In the genomic region with DNA sequence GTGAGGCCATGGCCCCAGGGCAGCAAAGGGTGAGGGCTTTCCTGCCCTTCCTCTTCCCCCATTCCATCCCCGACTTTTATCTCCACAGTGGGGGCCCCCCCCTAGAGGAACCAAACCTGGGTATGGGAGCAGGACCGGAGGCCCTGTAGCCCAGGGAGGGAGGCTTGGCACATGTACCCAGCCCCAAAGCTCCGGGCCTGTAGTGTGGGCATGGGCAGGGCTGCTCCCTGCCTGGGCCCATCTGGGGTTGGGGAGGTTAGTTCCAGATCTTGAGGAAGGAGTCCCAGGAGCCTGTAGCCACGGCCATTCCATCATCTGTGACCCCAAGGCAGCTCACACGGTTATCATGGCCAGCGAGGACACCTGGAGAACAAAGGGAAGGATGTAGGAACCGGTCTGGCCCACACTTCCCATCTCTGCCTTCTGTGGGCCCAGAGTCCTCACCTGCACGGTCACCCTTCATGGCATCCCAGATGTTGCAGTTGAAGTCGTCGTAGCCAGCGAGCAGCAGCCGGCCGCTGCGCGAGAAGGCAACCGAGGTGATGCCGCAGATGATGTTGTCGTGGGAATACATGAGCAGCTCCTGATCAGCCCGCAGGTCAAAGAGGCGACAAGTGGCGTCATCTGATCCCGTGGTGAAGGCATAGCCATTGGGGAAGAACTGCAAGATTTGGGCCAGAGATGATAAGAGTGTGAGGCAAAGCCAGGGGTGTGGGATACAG, we compare ENCODE assay signal across 13 mouse cellular contexts. TPM values are rescaled to one million over a fixed set of nuclear protein-coding genes. Genes with fewer than 3 reads are reported as not detected.
A peak's percentile ranks its signal among the peaks of the same experiment; 100 is the strongest.
DNase-seq lines count a peak whose midpoint lies in the region; ATAC-seq and TF ChIP-seq lines count a peak whose summit lies in the region.
"Had no signal": no experiment of that assay in that cellular context is flagged by ENCODE, and none has a peak within 500 bp of the region (broad histone marks: within the 10 kb centered on the region; RNA-seq: fewer than 3 reads in every experiment).

No protein-coding gene starts in this region.

- H3K9me3 ChIP-seq in hindbrain, embryonic 10.5 days, result no peaks in the 10 kb centered on the region
- H3K9me3 ChIP-seq in hindbrain, embryonic 11.5 days (ENCODE audit: control insufficient read depth, low read length), result no peaks in the 10 kb centered on the region
- H3K9me3 ChIP-seq in neural tube, embryonic 13.5 days, result no peaks in the 10 kb centered on the region
- H3K9me3 ChIP-seq in hindbrain, postnatal 0 days (ENCODE audit: low read length), result no peaks in the 10 kb centered on the region
- H3K9me3 ChIP-seq: lung, embryonic 15.5 days had no signal

- no peak overlapping the region for H3K4me3 ChIP-seq in hindbrain, embryonic 10.5 days
- no peak overlapping the region for H3K4me3 ChIP-seq in hindbrain, embryonic 11.5 days (ENCODE audit: low read depth, low read length)
- H3K4me3 ChIP-seq in neural tube, embryonic 13.5 days, result 0 out of 2 replicates have a peak overlapping the region, but pooled peaks have one; percentile 89
- no peak overlapping the region for H3K4me3 ChIP-seq in hindbrain, postnatal 0 days (ENCODE audit: low read length)
- H3K4me3 ChIP-seq: lung, embryonic 15.5 days had no signal

- no peak overlapping the region for H3K4me2 ChIP-seq in hindbrain, embryonic 11.5 days (replicated peaks; ENCODE audit: low read depth, low read length)
- no peak overlapping the region for H3K4me2 ChIP-seq in neural tube, embryonic 13.5 days
- no peak overlapping the region for H3K4me2 ChIP-seq in hindbrain, postnatal 0 days (ENCODE audit: low read depth, low read length)
- H3K4me2 ChIP-seq: lung, embryonic 15.5 days had no signal

- no peaks in the 10 kb centered on the region for H3K27me3 ChIP-seq in hindbrain, embryonic 10.5 days (ENCODE audit: insufficient read depth, poor library complexity, severe bottlenecking)
- H3K27me3 ChIP-seq in hindbrain, embryonic 11.5 days (ENCODE audit: control insufficient read depth, insufficient read depth, low read length), result no peaks in the 10 kb centered on the region
- no peaks in the 10 kb centered on the region for H3K27me3 ChIP-seq in neural tube, embryonic 13.5 days
- H3K27me3 ChIP-seq in hindbrain, postnatal 0 days (ENCODE audit: insufficient read depth, low read length), result no peaks in the 10 kb centered on the region
- H3K27me3 ChIP-seq: lung, embryonic 15.5 days had no signal

- H3K36me3 ChIP-seq in hindbrain, embryonic 10.5 days, result peaks cover 71% of the 10 kb centered on the region
- peaks cover 38% of the 10 kb centered on the region for H3K36me3 ChIP-seq in hindbrain, embryonic 11.5 days (ENCODE audit: control insufficient read depth, insufficient read depth, low read length)
- H3K36me3 ChIP-seq in neural tube, embryonic 13.5 days, result peaks cover 68% of the 10 kb centered on the region
- H3K36me3 ChIP-seq in hindbrain, postnatal 0 days (ENCODE audit: insufficient read depth, low read length), result peaks cover 28% of the 10 kb centered on the region

- peaks cover 69% of the 10 kb centered on the region for H3K4me1 ChIP-seq in hindbrain, embryonic 10.5 days (replicated peaks)
- H3K4me1 ChIP-seq in hindbrain, embryonic 11.5 days (replicated peaks; ENCODE audit: control insufficient read depth, insufficient read depth, low read length), result peaks cover 13% of the 10 kb centered on the region; the same call in 1 of the 2 replicates
- H3K4me1 ChIP-seq in neural tube, embryonic 13.5 days (replicated peaks), result peaks cover 47% of the 10 kb centered on the region
- H3K4me1 ChIP-seq in hindbrain, postnatal 0 days (ENCODE audit: insufficient read depth, low read length), result peaks cover 16% of the 10 kb centered on the region

- WGBS in hindbrain, embryonic 10.5 days, result 89% methylated on average over 22 of the region's 22 CpGs
- WGBS in hindbrain, embryonic 11.5 days, result 84% methylated on average over 22 of the region's 22 CpGs
- WGBS in neural tube, embryonic 13.5 days, result 85% methylated on average over 22 of the region's 22 CpGs
- 76% methylated on average over 22 of the region's 22 CpGs for WGBS in hindbrain, postnatal 0 days

- no peak for ATAC-seq in hindbrain, embryonic 11.5 days (ENCODE audit: low FRiP score)
- ATAC-seq in neural tube, embryonic 13.5 days (ENCODE audit: low read depth), result no peak
- no peak for ATAC-seq in hindbrain, postnatal 0 days
- ATAC-seq: inflammation-experienced regulatory T-cells, adult 6 months had no signal

- no peak for TF ChIP-seq CTCF in hindbrain, postnatal 0 days (IDR thresholded peaks at IDR 0.05; ENCODE audit: low read depth)

- H3K9ac ChIP-seq in hindbrain, embryonic 11.5 days (ENCODE audit: low read depth, low read length), result no peak overlapping the region
- H3K9ac ChIP-seq in neural tube, embryonic 13.5 days, result no peak overlapping the region
- no peak overlapping the region for H3K9ac ChIP-seq in hindbrain, postnatal 0 days (replicated peaks; ENCODE audit: low read length)
- H3K9ac ChIP-seq: lung, embryonic 15.5 days had no signal

- peak overlapping the region; percentile 4; the same call in 1 of the 2 replicates for H3K27ac ChIP-seq in hindbrain, embryonic 10.5 days
- no peak overlapping the region for H3K27ac ChIP-seq in hindbrain, embryonic 11.5 days (ENCODE audit: low read depth, low read length)
- H3K27ac ChIP-seq in neural tube, embryonic 13.5 days (replicated peaks), result 0 out of 2 replicates have a peak overlapping the region, but pooled peaks have one; percentile 18
- 0 out of 2 replicates have a peak overlapping the region, but pooled peaks have one; percentile 20 for H3K27ac ChIP-seq in hindbrain, postnatal 0 days
- H3K27ac ChIP-seq: lung, embryonic 15.5 days had no signal

- DNase-seq in hindbrain, embryonic 10.5 days (ENCODE audit: low spot score), result no peak
- DNase-seq in hindbrain, embryonic 11.5 days (ENCODE audit: low spot score), result no peak
- no peak for DNase-seq in neural tube, embryonic 10.5 days (ENCODE audit: extremely low spot score, low spot score)
- peak; percentile 14 for DNase-seq in hindbrain, postnatal 0 days (ENCODE audit: low spot score)
- no peak for DNase-seq in left cerebral cortex, adult 18-20 months (ENCODE audit: low spot score in 2 of 2)
- no peak for DNase-seq in MN1 (ENCODE audit: low spot score)

RNA-seq across cellular contexts. Expression of gene Epo, which starts 4.6 kb away (rescaled TPM):
- polyA plus RNA-seq in hindbrain, embryonic 10.5 days (2016; fragmentation: Nextera tagmentation; extraction: Ambion mirVana), result 1.3 and 4.5 TPM in 2 replicates
- 0.38 and 1.1 TPM in 2 replicates for polyA plus RNA-seq in hindbrain, embryonic 11.5 days (2014; fragmentation: Nextera tagmentation; extraction: Ambion mirVana)
- polyA plus RNA-seq in neural tube, embryonic 13.5 days (2015; fragmentation: Nextera tagmentation; extraction: Ambion mirVana), result not detected in 2 replicates
- not detected in 2 replicates for total RNA-seq in hindbrain, postnatal 0 days (2014; rRNA removed)
- polyA plus RNA-seq in hindbrain, postnatal 0 days (2015; fragmentation: Nextera tagmentation; extraction: Ambion mirVana), result not detected in 2 replicates
- not detected for total RNA-seq in left cerebral cortex, adult 18-20 months (2021)
- total RNA-seq: left cerebral cortex, postnatal 36 days had no signal
- polyA plus RNA-seq: embryonic facial prominence, embryonic 14.5 days; inflammation-experienced regulatory T-cells, adult 6 months; large intestine, adult 2 months; small intestine, adult 2 months had no signal

RNA-seq across cellular contexts. Expression of gene Gnb2, which starts 4.9 kb away (rescaled TPM):
- 387 and 460 TPM in 2 replicates for polyA plus RNA-seq in hindbrain, embryonic 10.5 days (2016; fragmentation: Nextera tagmentation; extraction: Ambion mirVana)
- polyA plus RNA-seq in hindbrain, embryonic 11.5 days (2014; fragmentation: Nextera tagmentation; extraction: Ambion mirVana), result 475 and 483 TPM in 2 replicates
- 486 and 510 TPM in 2 replicates for polyA plus RNA-seq in neural tube, embryonic 13.5 days (2015; fragmentation: Nextera tagmentation; extraction: Ambion mirVana)
- 1,135 and 1,251 TPM in 2 replicates for total RNA-seq in hindbrain, postnatal 0 days (2014; rRNA removed)
- polyA plus RNA-seq in hindbrain, postnatal 0 days (2015; fragmentation: Nextera tagmentation; extraction: Ambion mirVana), result 570 and 592 TPM in 2 replicates
- 100 to 1,000 TPM; 607 to 661 TPM for total RNA-seq in left cerebral cortex, adult 18-20 months (2021)

RNA-seq across cellular contexts. Expression of gene Gigyf1, which starts 10.1 kb away (rescaled TPM):
- 14.7 and 14.9 TPM in 2 replicates for polyA plus RNA-seq in hindbrain, embryonic 10.5 days (2016; fragmentation: Nextera tagmentation; extraction: Ambion mirVana)
- 10.6 and 15.4 TPM in 2 replicates for polyA plus RNA-seq in hindbrain, embryonic 11.5 days (2014; fragmentation: Nextera tagmentation; extraction: Ambion mirVana)
- polyA plus RNA-seq in neural tube, embryonic 13.5 days (2015; fragmentation: Nextera tagmentation; extraction: Ambion mirVana), result 16.9 and 17.3 TPM in 2 replicates
- 20.3 and 21.4 TPM in 2 replicates for total RNA-seq in hindbrain, postnatal 0 days (2014; rRNA removed)
- 15.1 and 16.2 TPM in 2 replicates for polyA plus RNA-seq in hindbrain, postnatal 0 days (2015; fragmentation: Nextera tagmentation; extraction: Ambion mirVana)
- total RNA-seq in left cerebral cortex, adult 18-20 months (2021), result 10 to 100 TPM; 62.3 to 65.6 TPM

RNA-seq across cellular contexts. Expression of gene Actl6b, which starts 24.9 kb away (rescaled TPM):
- polyA plus RNA-seq in hindbrain, embryonic 10.5 days (2016; fragmentation: Nextera tagmentation; extraction: Ambion mirVana), result 10.3 and 47.6 TPM in 2 replicates
- polyA plus RNA-seq in hindbrain, embryonic 11.5 days (2014; fragmentation: Nextera tagmentation; extraction: Ambion mirVana), result 45.4 and 47.6 TPM in 2 replicates
- 203 and 222 TPM in 2 replicates for polyA plus RNA-seq in neural tube, embryonic 13.5 days (2015; fragmentation: Nextera tagmentation; extraction: Ambion mirVana)
- total RNA-seq in hindbrain, postnatal 0 days (2014; rRNA removed), result 192 and 253 TPM in 2 replicates
- 204 and 207 TPM in 2 replicates for polyA plus RNA-seq in hindbrain, postnatal 0 days (2015; fragmentation: Nextera tagmentation; extraction: Ambion mirVana)
- total RNA-seq in left cerebral cortex, adult 18-20 months (2021), result 100 to 1,000 TPM; 112 to 115 TPM
- polyA plus RNA-seq: inflammation-experienced regulatory T-cells, adult 6 months had no signal

RNA-seq across cellular contexts. Expression of gene Pop7, which starts 26.1 kb away (rescaled TPM):
- polyA plus RNA-seq in hindbrain, embryonic 10.5 days (2016; fragmentation: Nextera tagmentation; extraction: Ambion mirVana), result 56.1 and 70.9 TPM in 2 replicates
- polyA plus RNA-seq in hindbrain, embryonic 11.5 days (2014; fragmentation: Nextera tagmentation; extraction: Ambion mirVana), result 55.2 and 60.6 TPM in 2 replicates
- 79.7 and 80.1 TPM in 2 replicates for polyA plus RNA-seq in neural tube, embryonic 13.5 days (2015; fragmentation: Nextera tagmentation; extraction: Ambion mirVana)
- 62.1 and 83.5 TPM in 2 replicates for total RNA-seq in hindbrain, postnatal 0 days (2014; rRNA removed)
- 82.2 and 85.3 TPM in 2 replicates for polyA plus RNA-seq in hindbrain, postnatal 0 days (2015; fragmentation: Nextera tagmentation; extraction: Ambion mirVana)
- total RNA-seq in left cerebral cortex, adult 18-20 months (2021), result 10 to 100 TPM; 31.3 to 33.3 TPM
